ENCODE assay signal across 10 mouse cellular contexts in genomic region chr10:4593828-4594227, GRCm38 (mm10). TPM values are rescaled to one million over a fixed set of nuclear protein-coding genes. Genes with fewer than 3 reads are reported as not detected.
A peak's percentile ranks its signal among the peaks of the same experiment; 100 is the strongest.
DNase-seq lines count a peak whose midpoint lies in the region; ATAC-seq and TF ChIP-seq lines count a peak whose summit lies in the region.
"Had no signal": no experiment of that assay in that cellular context is flagged by ENCODE, and none has a peak within 500 bp of the region (broad histone marks: within the 10 kb centered on the region; RNA-seq: fewer than 3 reads in every experiment).

No protein-coding gene starts in this region.

- no peaks in the 10 kb centered on the region for H3K79me2 ChIP-seq in CH12.LX (replicated peaks; ENCODE audit: control insufficient read depth, extremely low read depth, insufficient read depth, poor library complexity, severe bottlenecking)

- no peak overlapping the region for H3K9ac ChIP-seq in intestine, postnatal 0 days (ENCODE audit: low read depth, low read length)
- no peak overlapping the region for H3K9ac ChIP-seq in intestine, embryonic 15.5 days
- H3K9ac ChIP-seq in CH12.LX (ENCODE audit: insufficient read depth, low read depth) = no peak overlapping the region
- H3K9ac ChIP-seq: neural tube, embryonic 13.5 days had no signal

- no peak overlapping the region for H3K27ac ChIP-seq in intestine, postnatal 0 days (ENCODE audit: low read depth, low read length)
- H3K27ac ChIP-seq in intestine, embryonic 15.5 days = no peak overlapping the region
- no peak overlapping the region for H3K27ac ChIP-seq in CH12.LX (ENCODE audit: insufficient read depth, low read depth)
- H3K27ac ChIP-seq: neural tube, embryonic 13.5 days had no signal

- no peak for TF ChIP-seq POLR2A in CH12.LX (IDR thresholded peaks at IDR 0.05; ENCODE audit: low read depth, low read length)

- no peak for ATAC-seq in intestine, postnatal 0 days
- ATAC-seq in intestine, embryonic 15.5 days = no peak
- peak; percentile 66 for ATAC-seq in inflammation-experienced regulatory T-cells, adult 6 months

- H3K9me3 ChIP-seq in intestine, postnatal 0 days (ENCODE audit: control insufficient read depth) = no peaks in the 10 kb centered on the region
- no peaks in the 10 kb centered on the region for H3K9me3 ChIP-seq in intestine, embryonic 15.5 days
- H3K9me3 ChIP-seq in CH12.LX (replicated peaks; ENCODE audit: low read length) = no peaks in the 10 kb centered on the region
- H3K9me3 ChIP-seq: neural tube, embryonic 13.5 days had no signal

- no peak overlapping the region for H3K4me2 ChIP-seq in intestine, postnatal 0 days (replicated peaks; ENCODE audit: low read depth)
- no peak overlapping the region for H3K4me2 ChIP-seq in intestine, embryonic 15.5 days (replicated peaks)
- H3K4me2 ChIP-seq in CH12.LX (ENCODE audit: insufficient read depth, low read depth, poor library complexity, severe bottlenecking) = no peak overlapping the region
- H3K4me2 ChIP-seq: neural tube, embryonic 13.5 days had no signal

- no peaks in the 10 kb centered on the region for H3K27me3 ChIP-seq in intestine, postnatal 0 days (replicated peaks; ENCODE audit: control insufficient read depth, insufficient read depth, low read length)
- no peaks in the 10 kb centered on the region for H3K27me3 ChIP-seq in intestine, embryonic 15.5 days (replicated peaks)
- H3K27me3 ChIP-seq in CH12.LX (replicated peaks) = no peaks in the 10 kb centered on the region
- H3K27me3 ChIP-seq: neural tube, embryonic 13.5 days had no signal

- 76% methylated on average over 4 of the region's 4 CpGs for WGBS in intestine, postnatal 0 days
- WGBS in intestine, embryonic 15.5 days = 76% methylated on average over 4 of the region's 4 CpGs

- TF ChIP-seq EP300 in CH12.LX (IDR thresholded peaks at IDR 0.05; ENCODE audit: low read length) = no peak

- no peaks in the 10 kb centered on the region for H3K36me3 ChIP-seq in intestine, postnatal 0 days (ENCODE audit: control insufficient read depth, insufficient read depth)
- no peaks in the 10 kb centered on the region for H3K36me3 ChIP-seq in intestine, embryonic 15.5 days
- H3K36me3 ChIP-seq in CH12.LX (replicated peaks in 1 of 2; ENCODE audit: control insufficient read depth in 1 of 2, insufficient read depth in 1 of 2, low read length in 1 of 2) = no peaks in the 10 kb centered on the region
- H3K36me3 ChIP-seq: neural tube, embryonic 13.5 days had no signal

- peak; percentile 43 for TF ChIP-seq RAD21 in CH12.LX (IDR thresholded peaks at IDR 0.05; ENCODE audit: low read depth, low read length)

- in situ Hi-C loops in CH12.LX (cut with MboI; ENCODE audit: low pct_ligation_motif_present, low pct_unique_long_range_greater_than_20kb, low sequenced_read_pairs) = no loop called here

- no peaks in the 10 kb centered on the region for H3K4me1 ChIP-seq in intestine, postnatal 0 days (replicated peaks; ENCODE audit: control insufficient read depth, insufficient read depth, low read length)
- H3K4me1 ChIP-seq in intestine, embryonic 15.5 days (replicated peaks) = no peaks in the 10 kb centered on the region
- H3K4me1 ChIP-seq in CH12.LX (ENCODE audit: control insufficient read depth in 1 of 2, insufficient read depth in 2 of 2) = peaks cover 0 to 9% of the 10 kb centered on the region in 2 experiments; a peak in 2 of 4 replicates
- H3K4me1 ChIP-seq: neural tube, embryonic 13.5 days had no signal

- no peak overlapping the region for H3K4me3 ChIP-seq in intestine, postnatal 0 days (ENCODE audit: low read depth, low read length)
- no peak overlapping the region for H3K4me3 ChIP-seq in intestine, embryonic 15.5 days (replicated peaks)
- no peak overlapping the region for H3K4me3 ChIP-seq in CH12.LX (replicated peaks in 1 of 3; ENCODE audit: low read depth in 2 of 3, low read length in 2 of 3, poor library complexity in 1 of 3)
- H3K4me3 ChIP-seq: neural tube, embryonic 13.5 days had no signal

- DNase-seq in 416B (ENCODE audit: low read depth) (peak; percentile 29), CH12.LX (ENCODE audit: extremely low read depth) (peak; percentile 26)
- DNase-seq in right cerebral cortex, postnatal 4 days = no peak
- DNase-seq in spleen, postnatal 14 days (ENCODE audit: low spot score in 2 of 2) = no peak
- DNase-seq: adrenal gland, adult 2 months; cerebellum, postnatal 25 days had no signal

- dilution Hi-C loops in CH12.LX (cut with MboI; ENCODE audit: extremely low pct_ligation_motif_present, extremely low pct_unique_long_range_greater_than_20kb, low sequenced_read_pairs) = no loop called here

- TF ChIP-seq CTCF in intestine, postnatal 0 days (IDR thresholded peaks at IDR 0.05; ENCODE audit: low read depth) = peak; percentile 67
- peak in 1 of 2 experiments; percentile 67; a peak in 2 of 4 replicates for TF ChIP-seq CTCF in CH12.LX (conservative IDR thresholded peaks at IDR 0.05 in 1 of 2, IDR thresholded peaks at IDR 0.05 in 1 of 2; ENCODE audit: low read depth in 2 of 2, low read length in 2 of 2)

TF ChIP-seq in CH12.LX, 34 proteins besides CTCF, POLR2A, EP300 and RAD21:
- peak; percentile 28; the same call in 1 of the 2 replicates for TF ChIP-seq SMC3 (IDR thresholded peaks at IDR 0.05; ENCODE audit: low read depth, low read length)
- no peak for TF ChIP-seq MEF2A (IDR thresholded peaks at IDR 0.05; ENCODE audit: borderline replicate concordance, low read depth, low read length)

RNA-seq across cellular contexts. Expression of gene Esr1, which starts 17.6 kb away (rescaled TPM):
- 0.77 and 0.90 TPM in 2 replicates for polyA plus RNA-seq in intestine, postnatal 0 days (2015; fragmentation: Nextera tagmentation; extraction: Ambion mirVana)
- 0.59 and 0.63 TPM in 2 replicates for polyA plus RNA-seq in intestine, embryonic 15.5 days (2015; fragmentation: Nextera tagmentation; extraction: Ambion mirVana)
- total RNA-seq in CH12.LX (2012; rRNA removed) (0.08 and 0.64 TPM in 2 replicates), CH12.LX (2014; rRNA removed) (0.61 and 0.63 TPM in 2 replicates)
- 0.82 and 1.0 TPM in 2 replicates for polyA plus RNA-seq in CH12.LX (2012; ENCODE audit: insufficient read length, low read depth)
- 1 to 10 TPM; 1.3 to 6.4 (median 4.4) TPM for polyA plus RNA-seq in inflammation-experienced regulatory T-cells, adult 6 months (2017; shearing (Covaris generic))

Comparison
In these comparisons a context has a peak if more than half of its experiments do, and no peak if none do; other contexts are left out.
1. DNase-seq: peak in 416B (single experiment) and CH12.LX (single experiment); none in right cerebral cortex, postnatal 4 days (single experiment) and spleen, postnatal 14 days (0 of 2).